Mouse (Mus musculus) liver, embryonic 15.5 days (tissue): ENCODE measurements around the gene Tfap2c. TPM values are rescaled to one million over a fixed set of nuclear protein-coding genes. Genes with fewer than 3 reads are reported as not detected.

Source experiments
- ATAC-seq: fragments of 200-750 bp; cut with Nextera tagmentation; 2 replicates; pipeline ENCODE4 v1.8.0; 2017; ENCODE audit warnings: moderate number of reproducible peaks, mild to moderate bottlenecking, moderate library complexity; ENCODE audit not compliant: insufficient read depth
- H3K27ac ChIP-seq: fragments of 300-500 bp; sonication (generic); replicated peaks from 2 replicates; pipeline ENCODE4 v1.5.1; 2015; ENCODE audit warnings: mild to moderate bottlenecking, inconsistent platforms
- H3K27me3 ChIP-seq: fragments of 300-500 bp; sonication (generic); 2 replicates; pipeline ENCODE4 v1.6.1; 2015; ENCODE audit warnings: mild to moderate bottlenecking, inconsistent platforms
- H3K36me3 ChIP-seq: fragments of 300-500 bp; sonication (generic); replicated peaks from 2 replicates; pipeline ENCODE4 v1.6.1; 2015; ENCODE audit warnings: moderate library complexity, mild to moderate bottlenecking, inconsistent platforms
- H3K4me1 ChIP-seq: fragments of 300-500 bp; sonication (generic); replicated peaks from 2 replicates; pipeline ENCODE4 v1.6.1; 2015; ENCODE audit warnings: inconsistent platforms
- H3K4me2 ChIP-seq: fragments of 300-500 bp; sonication (generic); 2 replicates; pipeline ENCODE4 v1.6.1; 2015; ENCODE audit warnings: moderate library complexity, mild to moderate bottlenecking, inconsistent platforms
- H3K4me3 ChIP-seq: fragments of 300-500 bp; sonication (generic); replicated peaks from 2 replicates; pipeline ENCODE4 v1.5.1; 2015; ENCODE audit warnings: mild to moderate bottlenecking, inconsistent platforms
- H3K9ac ChIP-seq: fragments of 300-500 bp; sonication (generic); 2 replicates; pipeline ENCODE4 v1.6.1; 2015; ENCODE audit warnings: moderate library complexity, mild to moderate bottlenecking, inconsistent platforms
- H3K9me3 ChIP-seq: fragments of 300-500 bp; sonication (generic); replicated peaks from 2 replicates; pipeline ENCODE4 v1.6.1; 2016; ENCODE audit warnings: inconsistent platforms
- WGBS: fragments of 180-500 bp; shearing (Covaris S2); methylation state at CpG from one replicate; pipeline ENCODE4 v1.1.7; 2015; ENCODE audit warnings: mixed read lengths; ENCODE audit not compliant: insufficient replicate concordance; 5-methylcytosine and 5-hydroxymethylcytosine counted together
- polyA plus RNA-seq: library from polyadenylated mRNA; unstranded; fragments of >200 nt; fragmentation: Nextera tagmentation; extraction: Ambion mirVana; gene quantifications from 2 replicates; pipeline ENCODE4 v1.2.1, GENCODE M21; 2015

Tfap2c gene
- polyA plus RNA-seq, 1 experiment from 2014 or later = not detected

DNA sequence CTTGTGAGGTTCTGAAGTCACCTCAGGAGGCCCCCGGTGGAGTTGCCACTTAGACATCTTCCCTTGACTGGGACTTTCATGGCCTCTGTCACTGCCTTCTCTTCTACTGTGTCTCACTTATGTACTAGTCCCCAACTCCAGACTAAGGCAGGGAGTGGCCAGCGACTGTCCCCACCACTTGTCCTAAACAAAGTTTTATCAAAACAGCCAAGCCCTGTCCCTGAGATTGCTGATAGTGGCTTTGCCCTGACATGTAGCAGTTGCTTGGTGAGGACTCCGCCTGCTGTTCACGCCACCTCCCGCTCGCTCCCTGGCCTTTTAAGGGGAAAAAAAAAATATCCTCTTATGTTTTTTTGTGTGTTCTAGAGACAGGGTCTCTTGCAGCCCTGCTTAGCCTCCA is 35.9 kb downstream of the Tfap2c start:
- no peak overlapping the region for H3K9ac ChIP-seq
- H3K27me3 ChIP-seq = 0 out of 2 replicates have a peak, but pooled peaks cover 5% of the 10 kb centered on the region

GRCm38 (mm10) chr2:172589048-172589447 is 39.7 kb downstream of the Tfap2c start:
- H3K4me2 ChIP-seq = no peak overlapping the region
- no peaks in the 10 kb centered on the region for H3K36me3 ChIP-seq
- no peak overlapping the region for H3K27ac ChIP-seq
- 0 out of 2 replicates have a peak, but pooled peaks cover 5% of the 10 kb centered on the region for H3K27me3 ChIP-seq
- 74% methylated on average over 1 of the region's 1 CpGs for WGBS
- no peaks in the 10 kb centered on the region for H3K9me3 ChIP-seq
- H3K4me1 ChIP-seq = no peaks in the 10 kb centered on the region; the same call in 1 of the 2 replicates
- H3K9ac ChIP-seq = no peak overlapping the region
- no peak overlapping the region for H3K4me3 ChIP-seq
- no peak for ATAC-seq

More for the DNA sequence above, 35.9 kb downstream of the Tfap2c start:
- no peak; the same call in 1 of the 2 replicates for ATAC-seq
- Histone ChIP-seq H3K9me3 (no peaks in the 10 kb centered on the region), H3K4me3 (no peak overlapping the region), H3K4me1 (no peaks in the 10 kb centered on the region; the same call in 1 of the 2 replicates), H3K27ac (no peak overlapping the region), H3K4me2 (no peak overlapping the region), H3K36me3 (no peaks in the 10 kb centered on the region)
- 33% methylated on average over 6 of the region's 6 CpGs for WGBS

DNA sequence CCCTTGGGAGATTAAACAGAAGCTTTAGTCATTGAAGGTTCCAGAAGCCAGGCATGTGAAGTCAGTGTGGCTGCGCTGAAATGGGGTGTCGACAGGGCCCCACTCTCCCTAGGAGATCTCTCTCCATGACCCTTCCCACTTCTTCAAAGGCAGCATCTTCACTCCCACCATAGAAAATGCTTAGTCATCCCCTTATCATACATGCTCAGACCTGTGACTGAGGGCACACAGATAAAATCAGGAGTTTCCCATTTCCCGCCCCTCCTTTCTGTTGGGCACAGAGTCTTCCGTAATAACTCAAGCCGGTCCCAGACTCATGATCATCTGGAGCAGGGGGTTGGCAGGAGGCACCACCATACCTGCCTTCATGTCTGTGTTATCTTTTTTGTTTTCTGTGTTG is 41.4 kb downstream of the Tfap2c start:
- ATAC-seq = no peak

DNA sequence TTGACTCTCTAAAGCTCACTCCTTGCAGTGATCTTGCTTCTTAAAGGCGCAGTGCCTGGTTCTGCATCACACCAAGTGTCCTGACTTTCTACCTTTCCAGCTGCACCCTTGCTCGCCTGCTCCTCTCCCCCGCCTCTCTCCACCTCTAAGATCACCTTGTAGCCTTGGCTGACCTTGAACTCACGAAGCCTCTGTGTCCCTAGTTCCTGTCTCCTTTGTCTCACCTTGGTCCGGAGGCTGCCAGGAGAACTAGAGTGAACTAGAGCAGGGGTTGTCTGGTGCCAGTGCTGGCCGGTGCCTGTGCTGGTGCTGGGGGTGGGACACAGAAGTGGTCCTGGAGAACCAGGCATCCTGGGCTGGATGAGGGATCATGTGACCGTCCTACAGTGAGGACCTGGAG is 44.9 kb downstream of the Tfap2c start:
- 60% methylated on average over 7 of the region's 7 CpGs for WGBS
- ATAC-seq = no peak
- H3K27me3 ChIP-seq = 0 out of 2 replicates have a peak, but pooled peaks cover 3% of the 10 kb centered on the region
- no peak overlapping the region for H3K4me3 ChIP-seq
- H3K4me1 ChIP-seq = no peaks in the 10 kb centered on the region; the same call in 1 of the 2 replicates
- H3K36me3 ChIP-seq = no peaks in the 10 kb centered on the region
- H3K9ac ChIP-seq = no peak overlapping the region
- no peak overlapping the region for H3K4me2 ChIP-seq
- H3K27ac ChIP-seq = no peak overlapping the region
- H3K9me3 ChIP-seq = no peaks in the 10 kb centered on the region

More for the DNA sequence above, 41.4 kb downstream of the Tfap2c start:
- H3K9ac ChIP-seq = no peak overlapping the region
- H3K9me3 ChIP-seq = no peaks in the 10 kb centered on the region
- WGBS = 27% methylated on average over 5 of the region's 5 CpGs
- no peak overlapping the region for H3K4me2 ChIP-seq
- no peaks in the 10 kb centered on the region for H3K36me3 ChIP-seq
- H3K4me1 ChIP-seq = no peaks in the 10 kb centered on the region; the same call in 1 of the 2 replicates
- H3K27ac ChIP-seq = no peak overlapping the region
- H3K27me3 ChIP-seq = 0 out of 2 replicates have a peak, but pooled peaks cover 5% of the 10 kb centered on the region
- no peak overlapping the region for H3K4me3 ChIP-seq

DNA sequence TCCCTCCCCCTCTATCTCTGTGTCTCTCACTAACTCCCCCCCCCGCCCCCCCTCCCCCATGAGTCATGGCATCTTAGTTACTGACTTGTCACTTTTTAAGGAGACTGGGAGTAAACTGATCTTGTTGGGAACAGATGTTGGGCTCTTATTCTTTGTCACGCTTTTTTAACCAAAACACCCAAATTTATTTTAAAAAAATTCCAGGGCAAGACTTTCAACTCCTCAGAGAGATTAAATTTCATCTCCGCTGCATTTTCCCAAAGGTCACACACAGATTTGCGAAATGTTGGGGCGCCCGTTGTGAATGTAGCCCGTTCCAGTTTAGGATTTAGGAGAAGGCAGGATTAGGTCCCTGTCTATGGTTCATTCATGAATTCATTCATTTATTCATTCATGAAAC is 47.7 kb downstream of the Tfap2c start:
- Histone ChIP-seq H3K27me3 (no peaks in the 10 kb centered on the region), H3K36me3 (no peaks in the 10 kb centered on the region), H3K9me3 (no peaks in the 10 kb centered on the region), H3K9ac (no peak overlapping the region), H3K4me1 (no peaks in the 10 kb centered on the region), H3K4me3 (no peak overlapping the region), H3K27ac (no peak overlapping the region), H3K4me2 (no peak overlapping the region)
- 67% methylated on average over 7 of the region's 7 CpGs for WGBS
- ATAC-seq = no peak

DNA sequence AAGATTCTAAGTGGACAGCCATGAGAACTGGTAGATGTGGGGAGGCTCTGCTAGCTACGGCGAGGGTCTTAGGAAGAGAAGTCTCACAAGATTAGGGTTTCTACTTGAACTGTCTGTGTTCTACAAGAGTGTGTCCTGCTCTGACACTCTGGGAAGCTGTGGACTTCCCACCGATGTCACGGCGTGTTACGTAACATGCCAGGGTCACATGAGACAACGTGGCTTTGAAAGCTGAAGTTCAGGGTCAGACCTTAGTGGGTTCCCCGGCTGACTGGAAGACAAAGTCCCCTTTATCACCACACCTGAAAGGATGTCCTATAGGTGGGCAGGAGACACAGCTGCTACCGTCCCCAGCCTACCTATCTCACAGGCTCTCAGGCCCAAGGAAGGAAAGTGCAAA is 48.5 kb downstream of the Tfap2c start:
- Histone ChIP-seq H3K9ac (no peak overlapping the region), H3K27ac (no peak overlapping the region), H3K27me3 (no peaks in the 10 kb centered on the region), H3K9me3 (no peaks in the 10 kb centered on the region), H3K4me1 (no peaks in the 10 kb centered on the region), H3K4me3 (no peak overlapping the region), H3K36me3 (no peaks in the 10 kb centered on the region), H3K4me2 (no peak overlapping the region)
- no peak for ATAC-seq
- 57% methylated on average over 9 of the region's 9 CpGs for WGBS

GRCm38 (mm10) chr2:172604625-172605024 is 55.2 kb downstream of the Tfap2c start:
- H3K9me3 ChIP-seq = no peaks in the 10 kb centered on the region
- H3K36me3 ChIP-seq = no peaks in the 10 kb centered on the region
- 72% methylated on average over 3 of the region's 3 CpGs for WGBS
- no peak overlapping the region for H3K4me2 ChIP-seq
- H3K27ac ChIP-seq = no peak overlapping the region
- no peak for ATAC-seq
- no peak overlapping the region for H3K4me3 ChIP-seq
- H3K9ac ChIP-seq = no peak overlapping the region
- no peaks in the 10 kb centered on the region for H3K27me3 ChIP-seq
- no peaks in the 10 kb centered on the region for H3K4me1 ChIP-seq

- WGBS = 41% methylated on average over 7 of the region's 7 CpGs
- no peak overlapping the region for H3K4me3 ChIP-seq
- H3K27ac ChIP-seq = no peak overlapping the region
- no peaks in the 10 kb centered on the region for H3K27me3 ChIP-seq
- H3K4me2 ChIP-seq = no peak overlapping the region
- ATAC-seq = no peak
- H3K9me3 ChIP-seq = no peaks in the 10 kb centered on the region
- H3K4me1 ChIP-seq = no peaks in the 10 kb centered on the region
- no peaks in the 10 kb centered on the region for H3K36me3 ChIP-seq
- no peak overlapping the region for H3K9ac ChIP-seq
Observed at GRCm38 (mm10) chr2:172605642-172606041, 56.2 kb downstream of the Tfap2c start.

- H3K27me3 ChIP-seq = peaks cover 3% of the 10 kb centered on the region; the same call in 1 of the 2 replicates
Observed at GRCm38 (mm10) chr2:172607710-172608109, 58.3 kb downstream of the Tfap2c start.

More at GRCm38 (mm10) chr2:172607710-172608109, 58.3 kb downstream of the Tfap2c start:
- ATAC-seq = no peak
- Histone ChIP-seq H3K36me3 (no peaks in the 10 kb centered on the region), H3K4me2 (no peak overlapping the region), H3K9ac (no peak overlapping the region), H3K4me3 (no peak overlapping the region), H3K4me1 (no peaks in the 10 kb centered on the region), H3K27ac (no peak overlapping the region), H3K9me3 (no peaks in the 10 kb centered on the region)
- WGBS = 55% methylated on average over 11 of the region's 11 CpGs

Other genes with a start within 250 kb of the Tfap2c start
- 136 and 142 TPM in 2 replicates for gene Fam210b, start 204.0 kb upstream of the Tfap2c start, polyA plus RNA-seq
- gene Aurka, start 179.1 kb upstream of the Tfap2c start, polyA plus RNA-seq = 129 and 132 TPM in 2 replicates
- gene Cstf1, start 178.9 kb upstream of the Tfap2c start, polyA plus RNA-seq = 20.7 and 20.8 TPM in 2 replicates
- gene Cass4, start 155.8 kb upstream of the Tfap2c start, polyA plus RNA-seq = 0.61 and 0.63 TPM in 2 replicates
- 41.4 and 42.3 TPM in 2 replicates for gene Rtf2, start 109.0 kb upstream of the Tfap2c start, polyA plus RNA-seq
- 0.61 and 0.63 TPM in 2 replicates for gene Gcnt7, start 91.0 kb upstream of the Tfap2c start, polyA plus RNA-seq
- gene Fam209, start 77.1 kb upstream of the Tfap2c start, polyA plus RNA-seq = not detected in 2 replicates